Comparison of ENCODE assay signal across 9 mouse cellular contexts in the genomic region with DNA sequence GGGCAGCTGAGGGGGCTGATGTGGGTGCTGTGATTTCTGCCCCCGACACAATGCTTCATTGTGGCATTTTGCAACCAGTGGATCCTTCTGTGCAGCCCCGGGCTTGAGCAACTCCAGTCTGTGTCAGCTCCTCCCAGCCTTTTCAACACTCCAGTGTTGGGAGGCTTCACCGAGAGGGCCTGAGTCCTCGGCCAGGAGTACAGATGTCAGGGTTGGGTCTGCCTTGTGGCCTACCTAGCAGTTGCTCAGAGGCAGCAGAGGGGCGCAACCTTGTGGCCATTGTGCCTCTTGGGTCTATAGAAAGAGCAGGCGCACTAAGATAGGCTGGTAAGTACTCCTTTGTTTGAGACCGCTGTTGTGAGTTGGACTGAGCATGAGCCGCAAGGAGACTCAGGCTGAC. TPM values are rescaled to one million over a fixed set of nuclear protein-coding genes. Genes with fewer than 3 reads are reported as not detected.
DNase-seq lines count a peak whose midpoint lies in the region; ATAC-seq lines count a peak whose summit lies in the region.
"Had no signal": no experiment of that assay in that cellular context is flagged by ENCODE, and none has a peak within 500 bp of the region (broad histone marks: within the 10 kb centered on the region; RNA-seq: fewer than 3 reads in every experiment).

No protein-coding gene starts in this region.

- H3K9me3 ChIP-seq in heart, embryonic 14.5 days (ENCODE audit: control insufficient read depth, low read length) = no peaks in the 10 kb centered on the region
- no peaks in the 10 kb centered on the region for H3K9me3 ChIP-seq in hindbrain, embryonic 12.5 days (replicated peaks)
- H3K9me3 ChIP-seq: G1E had no signal

- peaks cover 1% of the 10 kb centered on the region; the same call in 1 of the 2 replicates for H3K36me3 ChIP-seq in heart, embryonic 14.5 days (ENCODE audit: control insufficient read depth, insufficient read depth, low read length)
- no peaks in the 10 kb centered on the region for H3K36me3 ChIP-seq in hindbrain, embryonic 12.5 days

- H3K4me2 ChIP-seq in heart, embryonic 14.5 days (ENCODE audit: low read length) = peak overlapping the region; percentile 74; the same call in 1 of the 2 replicates
- H3K4me2 ChIP-seq in hindbrain, embryonic 12.5 days (replicated peaks) = no peak overlapping the region

- H3K4me1 ChIP-seq in heart, embryonic 14.5 days (ENCODE audit: control insufficient read depth in 2 of 2, insufficient read depth in 2 of 2, low read length in 2 of 2) = peaks cover 26% of the 10 kb centered on the region in 2 experiments
- H3K4me1 ChIP-seq in hindbrain, embryonic 12.5 days = peaks cover 16% of the 10 kb centered on the region

- H3K9ac ChIP-seq in heart, embryonic 14.5 days (ENCODE audit: low read length) = no peak overlapping the region
- no peak overlapping the region for H3K9ac ChIP-seq in hindbrain, embryonic 12.5 days

- H3K27ac ChIP-seq in heart, embryonic 14.5 days (replicated peaks in 1 of 2; ENCODE audit: control insufficient read depth in 1 of 2, insufficient read depth in 1 of 2, low read depth in 2 of 2, low read length in 2 of 2) = no peak overlapping the region
- H3K27ac ChIP-seq in hindbrain, embryonic 12.5 days = no peak overlapping the region

- no peak for ATAC-seq in heart, embryonic 14.5 days (ENCODE audit: insufficient number of reproducible peaks, insufficient read depth, low FRiP score, low read depth)
- no peak for ATAC-seq in hindbrain, embryonic 12.5 days (ENCODE audit: low FRiP score)

- H3K4me3 ChIP-seq in heart, embryonic 14.5 days (ENCODE audit: control insufficient read depth in 1 of 2, insufficient read depth in 1 of 2, low read depth in 1 of 2, low read length in 2 of 2) = no peak overlapping the region
- H3K4me3 ChIP-seq in hindbrain, embryonic 12.5 days = no peak overlapping the region

- DNase-seq in cerebellum, adult 9-10 months = peak; percentile 23
- DNase-seq in cerebellum, adult 11-12 months = no peak
- peak; percentile 67 for DNase-seq in 416B (ENCODE audit: low read depth)
- peak; percentile 43 for DNase-seq in lung, postnatal 25 days (ENCODE audit: low spot score)
- no peak for DNase-seq in right cerebral cortex, postnatal 10 days (ENCODE audit: low spot score in 2 of 2)
- DNase-seq in cerebellum, postnatal 25 days = no peak

- WGBS in heart, embryonic 14.5 days = 50% methylated on average over 8 of the region's 8 CpGs
- WGBS in hindbrain, embryonic 12.5 days = 54% methylated on average over 8 of the region's 8 CpGs

- H3K27me3 ChIP-seq in heart, embryonic 14.5 days (ENCODE audit: control insufficient read depth, insufficient read depth, low read length) = no peaks in the 10 kb centered on the region
- H3K27me3 ChIP-seq in hindbrain, embryonic 12.5 days = 0 out of 2 replicates have a peak, but pooled peaks cover 3% of the 10 kb centered on the region

RNA-seq across cellular contexts. Expression of a gene that starts 1.5 kb away (rescaled TPM):
- 3.5 and 5.6 TPM in 2 replicates for polyA plus RNA-seq in heart, embryonic 14.5 days (2014; fragmentation: Nextera tagmentation; extraction: Ambion mirVana)
- 4.1 and 5.8 TPM in 2 replicates for polyA plus RNA-seq in hindbrain, embryonic 12.5 days (2016; fragmentation: Nextera tagmentation; extraction: Ambion mirVana)

RNA-seq across cellular contexts. Expression of a gene that starts 15.5 kb away (rescaled TPM):
- 213 and 216 TPM in 2 replicates for polyA plus RNA-seq in heart, embryonic 14.5 days (2014; fragmentation: Nextera tagmentation; extraction: Ambion mirVana)
- polyA plus RNA-seq in hindbrain, embryonic 12.5 days (2016; fragmentation: Nextera tagmentation; extraction: Ambion mirVana) = 365 and 374 TPM in 2 replicates

RNA-seq across cellular contexts. Expression of a gene that starts 45.0 kb away (rescaled TPM):
- not detected in 2 replicates for polyA plus RNA-seq in heart, embryonic 14.5 days (2014; fragmentation: Nextera tagmentation; extraction: Ambion mirVana)
- not detected in 2 replicates for polyA plus RNA-seq in hindbrain, embryonic 12.5 days (2016; fragmentation: Nextera tagmentation; extraction: Ambion mirVana)
- polyA plus RNA-seq: G1E had no signal

Comparison
In these comparisons a context has a peak if more than half of its experiments do, and no peak if none do; other contexts are left out.
1. DNase-seq: peak in cerebellum, adult 9-10 months (single experiment), 416B (single experiment) and lung, postnatal 25 days (single experiment); none in cerebellum, adult 11-12 months (single experiment), right cerebral cortex, postnatal 10 days (0 of 2) and cerebellum, postnatal 25 days (0 of 2).